Mouse (Mus musculus): ENCODE results near the gene Omt2b.
"Not testable (repeated sequence)": the region's sequence is repeated elsewhere in the genome, so short reads cannot be mapped to it uniquely, and the experiment has no call there.

Gene Omt2b

DNA sequence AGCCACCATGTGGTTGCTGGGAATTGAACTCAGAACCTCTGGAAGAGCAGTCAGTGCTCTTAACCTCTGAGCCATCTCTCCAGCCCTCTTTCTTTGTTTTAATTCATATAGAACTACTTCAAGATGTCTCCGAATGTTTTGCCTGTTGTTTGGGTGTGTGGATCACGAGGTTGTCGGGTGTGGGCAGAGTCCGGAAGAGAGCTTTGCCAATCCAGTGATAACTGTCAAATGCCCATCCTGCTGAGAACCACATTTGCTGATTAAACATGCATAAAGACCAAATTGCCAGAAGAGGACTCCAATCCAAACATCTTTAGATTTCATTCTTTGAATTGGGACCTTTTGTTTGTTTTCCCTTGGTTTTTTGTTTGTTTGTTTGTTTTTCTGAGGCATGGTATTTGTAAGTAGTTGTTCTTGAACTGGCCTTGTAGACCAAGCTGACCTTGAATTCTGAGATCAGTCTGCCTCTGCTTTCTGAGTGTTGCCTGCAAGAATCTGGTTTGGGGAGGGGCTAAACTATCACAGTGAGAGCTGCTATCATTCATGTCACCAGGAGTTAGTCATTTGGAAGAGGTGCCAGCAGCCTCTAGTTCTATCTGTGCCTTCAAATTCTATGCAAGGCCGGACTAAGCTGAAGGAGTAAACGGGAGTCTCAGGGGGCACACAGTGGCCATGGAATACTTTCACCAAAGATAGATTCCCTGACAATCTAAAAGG is 24.3 kb downstream of the Omt2b start:
- no peak for DNase-seq (ENCODE audit: low spot score)

DNA sequence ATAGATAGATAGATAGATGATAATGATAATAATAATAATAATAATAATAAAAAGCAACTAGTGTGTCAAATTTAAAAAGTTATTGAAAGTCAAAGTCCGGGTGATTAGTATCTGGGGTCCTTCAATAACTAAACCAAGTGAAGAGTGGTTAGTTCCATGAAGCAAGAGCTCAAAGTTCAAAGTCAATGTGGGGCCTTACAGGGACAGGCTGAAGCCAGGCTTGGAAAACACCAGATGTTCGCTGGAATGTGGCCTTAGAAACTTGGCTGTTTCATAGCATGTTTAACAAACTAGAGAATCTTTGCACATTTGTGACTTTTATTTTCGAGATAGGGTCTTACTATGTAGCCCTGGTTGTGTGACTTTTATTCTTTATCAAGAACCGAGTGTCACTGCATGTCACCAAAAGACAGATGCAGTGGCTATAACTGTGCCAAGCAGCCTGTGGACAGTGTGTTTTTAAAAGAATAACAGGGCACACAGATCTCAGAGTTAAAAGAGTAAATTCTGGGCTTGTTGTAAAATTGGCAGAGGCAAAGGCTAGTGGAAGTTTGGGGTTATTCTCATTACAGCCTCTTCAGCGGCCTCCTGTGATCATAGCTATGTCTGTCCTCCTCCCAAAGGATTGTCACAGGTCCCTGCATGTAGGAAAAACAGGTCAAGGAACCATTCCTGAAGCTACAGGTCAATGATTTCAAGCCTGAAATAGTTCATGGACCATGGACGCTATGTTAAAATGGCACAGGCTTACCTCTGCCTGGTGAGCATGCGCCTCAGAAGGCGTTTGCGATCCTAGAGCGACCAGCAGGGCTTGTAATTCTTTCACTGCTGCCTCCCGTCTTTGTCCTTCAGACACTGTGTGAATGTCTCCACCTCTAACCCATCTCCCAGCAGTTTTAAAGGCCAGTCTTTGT is 27.5 kb downstream of the Omt2b start:
- DNase-seq (ENCODE audit: low spot score), result no peak

DNA sequence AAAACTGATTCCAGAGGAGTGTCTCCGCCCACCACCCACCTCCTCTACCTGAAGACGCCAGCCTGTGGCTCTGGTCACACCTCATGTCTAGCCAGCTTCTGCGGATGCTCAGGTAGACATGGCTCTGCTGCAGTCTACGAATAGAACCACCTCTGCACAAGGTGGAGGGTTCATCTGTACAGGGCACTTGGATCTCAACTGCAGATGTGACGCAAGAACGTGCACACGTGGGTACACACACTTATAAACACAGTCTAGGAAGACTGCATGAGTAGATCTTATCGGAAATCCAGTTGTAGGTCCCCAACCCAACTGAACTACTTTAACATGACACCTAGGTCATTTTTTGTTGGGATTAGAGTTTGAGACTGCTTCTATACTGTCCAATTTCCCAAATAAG is 28.2 kb downstream of the Omt2b start, which contains the start of gene Gsta2:
Gene Gsta2 (minus strand): TSS at position 178 of the 400 bp plus-strand sequence.
- no peak for DNase-seq (ENCODE audit: low spot score)

- peak; percentile 32 for DNase-seq (ENCODE audit: low spot score)
Observed at GRCm38 (mm10) chr9:78358053-78358452, 30.7 kb downstream of the Omt2b start.

- no peak for DNase-seq (ENCODE audit: low spot score)
Observed at GRCm38 (mm10) chr9:78359750-78360483, 32.5 kb downstream of the Omt2b start.

- no peak for DNase-seq (ENCODE audit: low spot score)
Observed at GRCm38 (mm10) chr9:78360484-78360872, 33.1 kb downstream of the Omt2b start.

- no peak for DNase-seq (ENCODE audit: low spot score)
Observed at GRCm38 (mm10) chr9:78363374-78363773, 36.0 kb downstream of the Omt2b start.

GRCm38 (mm10) chr9:78364701-78365100 is 37.3 kb downstream of the Omt2b start:
- DNase-seq (ENCODE audit: low spot score), result no peak

DNA sequence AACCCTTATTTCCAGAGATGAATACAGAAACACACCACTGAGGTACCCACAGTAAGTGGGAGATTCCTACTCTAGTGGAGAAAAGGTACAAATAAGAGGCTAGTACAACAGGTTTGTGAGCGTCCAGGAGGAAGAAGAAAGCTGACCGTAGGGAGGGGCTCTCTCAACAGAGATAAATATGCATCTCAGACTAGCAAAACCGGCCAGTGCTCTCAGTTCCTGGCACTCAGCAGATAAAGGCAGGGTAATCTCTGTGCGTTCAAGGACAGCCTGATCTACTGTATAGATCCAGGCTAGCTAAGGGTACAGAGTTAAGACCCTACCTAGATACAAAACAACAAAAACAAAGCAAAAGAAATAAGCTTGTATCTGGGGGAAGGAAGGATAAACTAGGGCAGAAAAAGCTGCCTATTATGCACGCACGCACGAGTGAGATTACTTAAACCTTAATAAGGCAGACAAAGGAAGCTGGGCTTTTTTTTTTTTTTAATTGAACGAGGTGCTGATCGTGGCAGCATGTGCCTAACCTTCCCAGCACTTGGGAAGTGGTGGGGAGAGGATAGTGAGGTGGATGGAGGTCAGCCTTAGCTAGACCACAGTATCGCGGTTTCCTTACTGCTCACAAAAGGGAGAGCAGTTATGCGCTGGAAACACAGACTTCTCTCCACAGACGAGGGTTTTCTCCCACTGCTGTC is 38.6 kb downstream of the Omt2b start:
- no peak for DNase-seq (ENCODE audit: low spot score)

DNA sequence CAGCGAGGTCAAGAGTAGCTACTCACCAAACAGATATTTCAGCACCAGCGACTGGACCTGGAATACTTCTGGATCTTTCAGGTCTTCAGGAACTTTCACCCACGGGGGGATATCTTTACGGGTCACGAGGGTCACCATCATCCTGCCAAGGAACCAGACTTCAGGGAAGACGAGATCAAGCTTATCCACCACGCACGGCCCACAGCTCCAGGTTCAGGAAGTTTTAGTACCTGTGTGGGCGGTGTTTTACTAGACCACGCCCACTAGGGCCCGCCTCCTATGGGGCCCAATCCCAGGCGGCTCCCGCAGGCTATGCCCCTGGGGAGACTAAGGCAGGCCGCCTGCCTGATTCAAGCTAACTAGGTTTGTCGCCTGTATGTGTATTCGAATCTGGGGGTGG is 40.6 kb downstream of the Omt2b start, which contains the start of gene Dppa5a:
Gene Dppa5a (minus strand): TSS at position 219 of the 400 bp plus-strand sequence.
- DNase-seq (ENCODE audit: low spot score), result not testable (repeated sequence)

- no peak for DNase-seq (ENCODE audit: low spot score)
Observed at GRCm38 (mm10) chr9:78368671-78369293, 41.4 kb downstream of the Omt2b start.

- DNase-seq (ENCODE audit: low spot score), result no peak
Observed at GRCm38 (mm10) chr9:78369349-78369748, 42.0 kb downstream of the Omt2b start.

DNA sequence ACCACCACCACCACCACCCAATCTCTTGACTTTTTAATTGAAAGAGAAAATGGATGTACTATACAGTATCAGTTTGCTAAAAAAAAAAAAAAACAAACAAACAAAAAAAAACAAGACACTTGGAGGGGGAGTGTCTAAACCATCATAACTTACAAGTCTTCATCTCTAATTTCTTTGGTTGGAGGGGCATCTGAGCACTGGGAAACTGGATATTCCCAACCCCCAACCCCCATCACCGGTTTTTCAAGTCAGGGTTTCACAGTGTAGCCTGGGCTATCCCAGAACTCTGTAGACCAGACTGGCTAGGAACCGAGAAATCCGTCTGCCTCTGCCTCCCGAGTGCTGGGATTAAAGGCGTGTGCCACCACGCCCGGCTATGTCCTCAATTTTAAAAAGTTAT is 42.4 kb downstream of the Omt2b start:
- DNase-seq (ENCODE audit: low spot score), result no peak

DNA sequence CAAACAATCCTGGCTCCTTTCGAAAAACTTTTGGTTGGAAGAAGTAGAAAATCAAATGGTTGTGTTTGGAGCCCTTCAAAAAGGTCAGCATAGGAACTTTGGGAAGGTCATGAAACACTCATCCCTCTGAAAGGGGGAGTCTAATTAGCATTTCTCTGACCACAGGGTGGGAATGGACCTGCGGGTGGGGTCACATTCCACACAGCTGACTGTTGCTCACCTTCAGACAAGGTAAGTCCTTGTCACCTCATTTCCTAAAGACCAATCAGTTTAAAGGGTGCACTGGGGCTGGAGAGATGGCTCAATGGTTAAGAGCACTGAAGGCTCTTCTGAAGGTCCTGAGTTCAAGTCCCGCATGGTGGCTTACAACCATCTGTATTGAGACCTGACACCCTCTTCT is 44.1 kb downstream of the Omt2b start:
- no peak for DNase-seq (ENCODE audit: low spot score)

GRCm38 (mm10) chr9:78372827-78373504 is 45.6 kb downstream of the Omt2b start:
- no peak for DNase-seq (ENCODE audit: low spot score)

GRCm38 (mm10) chr9:78374397-78374796 is 47.0 kb downstream of the Omt2b start:
- no peak for DNase-seq (ENCODE audit: low spot score)

DNA sequence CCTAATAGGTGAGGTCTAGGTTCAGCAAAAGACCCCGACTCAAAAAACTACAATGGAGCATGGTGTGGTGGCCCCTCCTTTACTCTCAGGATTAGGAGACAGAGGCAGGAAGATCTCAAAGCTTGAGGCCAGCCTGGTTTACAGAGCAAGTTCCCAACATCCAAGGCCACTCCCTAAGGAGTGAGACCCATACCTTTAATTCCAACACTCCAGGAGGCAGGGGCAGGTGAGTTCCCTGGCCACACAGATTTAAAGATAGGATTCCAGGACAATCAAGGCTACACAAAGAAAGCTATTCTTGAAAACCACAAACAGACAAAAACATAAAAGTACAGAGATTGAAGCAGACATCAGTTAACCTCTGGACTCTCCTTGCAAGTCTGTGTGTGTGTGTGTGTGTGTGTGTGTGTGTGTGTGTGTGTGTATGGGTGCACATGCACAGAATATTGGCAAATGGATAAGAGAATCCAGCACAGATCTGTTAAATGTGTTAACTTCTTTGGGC is 47.5 kb downstream of the Omt2b start:
- no peak for DNase-seq (ENCODE audit: low spot score)

DNA sequence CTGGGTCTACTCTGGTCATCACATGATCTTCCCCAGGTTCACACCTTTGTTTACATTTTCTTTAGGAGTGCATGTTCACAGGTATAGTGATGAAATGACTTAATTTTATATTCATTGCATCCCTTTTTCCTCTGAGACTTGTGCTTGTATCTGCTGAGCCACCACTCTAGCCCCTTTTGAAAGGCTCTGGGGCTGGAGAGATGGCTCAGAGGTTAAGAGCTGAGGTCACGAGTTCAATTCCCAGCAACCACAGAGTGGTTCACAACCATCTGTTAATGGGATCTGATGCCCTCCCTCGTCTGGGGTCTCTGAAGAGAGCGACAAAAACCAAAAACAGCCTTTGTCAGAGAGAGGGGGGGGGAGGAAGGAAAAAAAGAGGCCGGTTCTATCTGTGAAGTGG is 48.1 kb downstream of the Omt2b start:
- DNase-seq (ENCODE audit: low spot score), result no peak

GRCm38 (mm10) chr9:78377546-78377945 is 50.2 kb downstream of the Omt2b start:
- no peak for DNase-seq (ENCODE audit: low spot score)

GRCm38 (mm10) chr9:78378113-78378785 is 50.9 kb downstream of the Omt2b start, which contains the start of gene Ooep:
Gene Ooep, minus strand, starts transcription at chr9:78378725.
- no peak for DNase-seq (ENCODE audit: low spot score)
